Mouse (Mus musculus) v-Abl transformed pro-B cells (cell line): Measurements from ENCODE around the gene Pdap1.
"Not testable (repeated sequence)": the region's sequence is repeated elsewhere in the genome, so short reads cannot be mapped to it uniquely, and the experiment has no call there.

Source experiments
- in situ Hi-C, 2 experiments: fragments of 400-800 bp; cut with MboI; formaldehyde crosslinking; loops; one replicate each; pipeline ENCODE4 v1.15.1; 2025; ENCODE audit not compliant: unreplicated experiment in 2 of 2

Gene Pdap1

DNA sequence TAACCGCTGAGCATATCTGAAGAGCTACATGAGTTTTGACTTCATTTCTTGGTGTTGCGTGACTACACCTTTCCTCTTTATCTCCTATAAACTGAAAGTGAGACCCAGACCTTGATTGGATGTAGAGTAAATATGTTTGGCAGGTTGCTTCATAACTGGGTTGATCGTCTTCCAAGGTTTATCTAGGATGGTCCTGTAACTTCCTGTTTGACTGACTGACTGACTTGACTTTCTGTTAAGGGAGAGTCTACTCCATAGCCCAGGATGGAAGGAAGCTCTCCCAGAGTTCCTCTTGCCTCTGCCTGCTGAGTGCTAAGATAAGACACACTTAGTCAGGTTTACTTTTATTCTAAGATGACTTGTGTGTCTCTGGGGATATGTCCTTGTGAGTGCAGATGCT, 50.2 kb downstream of the Pdap1 start:
- in situ Hi-C loops: no loop called here

DNA sequence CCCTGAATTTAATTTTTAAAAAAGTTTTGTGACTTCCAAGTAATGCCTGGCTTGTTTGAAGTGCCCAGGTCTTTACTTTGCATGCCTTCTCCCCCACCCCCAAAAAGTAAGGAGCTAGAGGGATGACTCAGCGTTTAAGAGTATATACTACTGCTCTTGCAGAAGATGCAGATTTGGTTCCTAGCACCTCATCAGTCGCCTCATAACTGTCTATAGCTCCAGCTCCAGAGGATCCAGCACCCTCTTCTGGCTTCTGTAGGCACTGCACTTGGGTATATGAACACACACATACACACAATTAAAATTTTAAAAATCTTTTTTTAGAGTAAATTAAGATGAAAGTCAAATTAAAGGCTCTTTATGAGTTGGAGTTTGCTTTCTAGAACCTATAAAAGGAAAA, 51.9 kb downstream of the Pdap1 start:
- in situ Hi-C loops: no loop called here

DNA sequence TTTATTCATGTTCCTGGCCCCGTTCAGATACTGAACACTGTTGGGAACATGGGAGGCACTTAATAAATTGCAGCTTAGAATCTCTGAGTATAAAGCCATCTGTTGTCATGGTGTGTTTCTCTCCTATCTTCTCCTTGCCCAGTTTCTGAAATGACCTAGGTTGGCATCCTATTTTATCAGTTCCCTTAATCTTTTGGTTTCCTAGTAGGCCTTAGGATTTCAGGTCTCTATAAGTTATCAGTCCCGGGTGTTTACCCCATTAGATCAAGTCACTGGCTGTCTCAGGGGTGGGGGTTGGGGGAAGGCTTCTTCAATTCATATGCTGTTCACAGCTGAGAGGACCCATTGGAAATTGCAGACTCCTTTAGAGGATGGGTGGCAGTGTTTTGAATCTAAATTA, 55.2 kb downstream of the Pdap1 start:
- in situ Hi-C loops: no loop called here

DNA sequence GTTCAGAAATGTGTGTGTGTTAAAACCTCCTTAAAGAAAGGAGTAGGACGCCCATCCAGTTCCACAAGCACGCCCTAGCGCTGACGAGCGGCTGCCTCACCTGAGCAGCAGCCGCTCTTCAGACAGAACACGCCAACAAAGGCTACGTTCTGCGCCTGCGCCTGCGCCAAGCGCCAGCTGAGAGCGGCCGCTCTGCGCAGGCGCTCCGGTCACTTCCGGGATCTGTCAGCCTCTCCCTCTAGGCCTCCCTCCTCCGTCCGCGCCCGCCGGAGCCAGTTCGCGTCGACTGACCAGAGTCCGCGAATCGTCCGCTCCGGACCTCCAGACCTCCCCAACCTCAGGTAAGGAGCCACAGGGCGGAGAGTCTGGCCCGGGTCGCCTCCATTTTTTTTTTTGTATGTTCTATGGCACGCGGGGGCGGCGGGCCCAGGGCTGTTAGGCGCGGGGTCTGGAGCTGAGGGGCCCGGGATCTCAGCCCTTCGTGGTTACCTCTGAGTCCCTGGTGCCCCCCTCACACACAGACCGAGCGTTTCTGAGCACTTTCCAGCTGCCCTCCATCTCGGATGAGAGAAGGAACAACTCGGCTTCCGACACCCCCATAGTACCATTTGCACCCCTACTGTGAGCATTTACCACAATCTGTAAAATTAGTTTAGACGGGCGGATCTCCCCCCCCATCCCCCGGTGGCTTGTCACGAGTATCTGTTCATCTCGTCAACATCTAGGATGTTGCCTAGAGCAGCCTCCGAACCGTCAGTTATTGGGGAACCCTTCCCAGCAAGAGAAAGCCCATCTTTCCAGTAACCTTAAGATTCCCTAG, 56.2 kb downstream of the Pdap1 start, which contains the start of the genes Arpc1a and Kpna7:
Gene Arpc1a (plus strand): TSS at position 199 of the 820 bp plus-strand sequence.
Gene Kpna7 (minus strand): TSS at position 399 of the 820 bp plus-strand sequence.
- in situ Hi-C loops: no loop called here

DNA sequence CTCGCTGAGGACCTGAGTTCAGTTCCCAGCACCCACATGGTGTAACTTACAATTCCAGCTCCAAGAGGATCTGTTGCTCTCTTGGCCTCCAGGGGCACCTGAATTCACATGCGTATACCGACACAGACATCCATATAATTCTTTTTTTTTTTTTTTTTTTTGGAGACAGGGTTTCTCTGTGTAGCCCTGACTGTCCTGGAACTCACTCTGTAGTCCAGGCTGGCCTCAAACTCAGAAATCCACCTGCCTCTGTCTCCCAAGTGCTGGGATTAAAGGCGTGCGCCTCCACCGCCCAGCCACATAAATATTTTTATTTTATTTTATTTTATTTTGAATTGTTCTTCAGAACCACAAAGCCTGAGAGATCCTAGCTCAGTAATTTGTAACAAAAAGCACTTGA, 56.8 kb downstream of the Pdap1 start:
- in situ Hi-C loops: not testable (repeated sequence)

DNA sequence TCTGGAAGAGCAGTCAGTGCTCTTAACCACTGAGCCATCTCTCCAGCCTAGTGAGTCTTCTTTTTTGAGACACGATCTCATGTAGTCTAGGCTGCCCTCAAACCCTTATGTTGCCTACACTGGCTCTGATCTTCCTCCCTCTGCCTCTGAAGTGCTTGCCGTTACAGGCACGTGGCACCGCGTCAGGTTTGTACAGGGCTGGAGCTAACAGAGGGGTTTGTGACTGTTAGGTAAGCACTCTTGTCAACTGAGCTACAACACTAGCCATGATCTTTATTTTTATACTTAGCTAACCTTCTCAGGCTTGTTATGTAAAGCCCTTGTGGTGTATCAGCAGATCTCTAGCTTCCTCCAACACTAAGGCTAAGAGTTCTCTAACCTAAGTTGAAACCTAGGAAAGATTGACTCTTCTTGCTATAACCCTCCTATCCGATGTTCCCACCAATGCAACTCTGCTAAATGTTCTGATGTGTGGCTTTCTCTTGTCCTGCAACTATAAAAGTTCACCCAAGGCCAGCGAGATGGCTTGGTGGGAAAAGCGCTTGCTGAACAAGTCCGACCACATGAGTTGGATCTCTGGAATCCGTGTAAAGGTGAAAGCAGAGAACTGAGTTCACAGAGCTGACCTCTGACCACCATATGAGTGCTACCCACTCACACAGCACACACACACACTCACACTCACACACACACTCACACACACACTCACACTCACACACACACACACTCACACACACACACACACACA, 58.0 kb downstream of the Pdap1 start:
- in situ Hi-C loops: no loop called here
